Mouse (Mus musculus) cerebellum, adult 2 months (tissue): Measurements from ENCODE around the gene Pigu.

Experiments
- CTCF ChIP-seq: fragments of 200-500 bp; IDR thresholded peaks from 2 replicates; pipeline ENCODE4 v1.5.1; 2011; ENCODE audit warnings: low read depth, mild to moderate bottlenecking, control low read depth, low read length, moderate library complexity, borderline replicate concordance; ENCODE audit not compliant: insufficient read depth
- POLR2A ChIP-seq: fragments of 200-500 bp; IDR thresholded peaks from 2 replicates; pipeline ENCODE4 v1.6.1; 2011; ENCODE audit warnings: low read length, control low read depth, borderline replicate concordance; ENCODE audit not compliant: insufficient read depth

- no peak for TF ChIP-seq CTCF
- no peak for TF ChIP-seq POLR2A
Observed at GRCm38 (mm10) chr2:155327906-155328305, 29.3 kb downstream of the Pigu start.
